ENCODE assay signal across 8 mouse cellular contexts in genomic region chr10:14703830-14704420, GRCm38 (mm10). TPM values are rescaled to one million over a fixed set of nuclear protein-coding genes. Genes with fewer than 3 reads are reported as not detected.
DNase-seq lines count a peak whose midpoint lies in the region; ATAC-seq and TF ChIP-seq lines count a peak whose summit lies in the region.

No protein-coding gene starts in this region.

- H3K27me3 ChIP-seq in erythroblast, embryonic 14.5 days (ENCODE audit: control insufficient read depth), result no peaks in the 10 kb centered on the region
- no peaks in the 10 kb centered on the region for H3K27me3 ChIP-seq in neural tube, embryonic 11.5 days (ENCODE audit: control insufficient read depth, insufficient read depth, low read length)
- no peaks in the 10 kb centered on the region for H3K27me3 ChIP-seq in liver, embryonic 12.5 days (replicated peaks)
- H3K27me3 ChIP-seq in stomach, postnatal 0 days (ENCODE audit: control insufficient read depth, insufficient read depth, low read length), result no peaks in the 10 kb centered on the region

- H3K4me1 ChIP-seq in erythroblast, embryonic 14.5 days (ENCODE audit: control insufficient read depth), result peaks cover 14% of the 10 kb centered on the region
- peaks cover 4% of the 10 kb centered on the region; the same call in 1 of the 2 replicates for H3K4me1 ChIP-seq in neural tube, embryonic 11.5 days (ENCODE audit: control insufficient read depth, insufficient read depth, low read length)
- peaks cover 15% of the 10 kb centered on the region for H3K4me1 ChIP-seq in liver, embryonic 12.5 days
- peaks cover 6% of the 10 kb centered on the region; the same call in 1 of the 2 replicates for H3K4me1 ChIP-seq in stomach, postnatal 0 days (replicated peaks; ENCODE audit: control insufficient read depth, insufficient read depth)

- H3K9ac ChIP-seq in neural tube, embryonic 11.5 days (ENCODE audit: low read length), result peak overlapping the region; percentile 87
- peak overlapping the region; percentile 83; the same call in 1 of the 2 replicates for H3K9ac ChIP-seq in liver, embryonic 12.5 days
- no peak overlapping the region; the same call in 1 of the 2 replicates for H3K9ac ChIP-seq in stomach, postnatal 0 days (ENCODE audit: low read length)

- ATAC-seq in erythroblast, adult 5-6 weeks (replicated peaks; ENCODE audit: low FRiP score, poor library complexity, severe bottlenecking), result no peak
- ATAC-seq in neural tube, embryonic 11.5 days (ENCODE audit: insufficient read depth, low FRiP score, low TSS enrichment), result peak; percentile 54
- no peak for ATAC-seq in liver, embryonic 12.5 days
- ATAC-seq in stomach, postnatal 0 days (ENCODE audit: low FRiP score, low TSS enrichment), result no peak

- no peak for DNase-seq in neural tube, embryonic 11.5 days (ENCODE audit: low spot score)
- no peak for DNase-seq in neural tube, embryonic 10.5 days (ENCODE audit: extremely low spot score, low spot score)
- no peak for DNase-seq in stomach, postnatal 0 days (ENCODE audit: low spot score)
- no peak for DNase-seq in gastrocnemius, postnatal 10 days
- no peak for DNase-seq in frontal cortex, postnatal 14 days (ENCODE audit: low spot score in 2 of 2)

- TF ChIP-seq CTCF in stomach, postnatal 0 days (IDR thresholded peaks at IDR 0.05; ENCODE audit: low read depth), result no peak

- peak overlapping the region; percentile 58 for H3K4me2 ChIP-seq in neural tube, embryonic 11.5 days (ENCODE audit: low read depth)
- peak overlapping the region; percentile 72 for H3K4me2 ChIP-seq in liver, embryonic 12.5 days
- H3K4me2 ChIP-seq in stomach, postnatal 0 days (replicated peaks; ENCODE audit: low read depth), result peak overlapping the region; percentile 58

- H3K36me3 ChIP-seq in erythroblast, embryonic 14.5 days (ENCODE audit: control insufficient read depth), result no peaks in the 10 kb centered on the region; the same call in none of the 2 replicates
- H3K36me3 ChIP-seq in neural tube, embryonic 11.5 days (ENCODE audit: control insufficient read depth, insufficient read depth, low read length), result no peaks in the 10 kb centered on the region
- no peaks in the 10 kb centered on the region; the same call in 1 of the 2 replicates for H3K36me3 ChIP-seq in liver, embryonic 12.5 days
- H3K36me3 ChIP-seq in stomach, postnatal 0 days (ENCODE audit: control insufficient read depth, insufficient read depth, low read length), result no peaks in the 10 kb centered on the region

- no peaks in the 10 kb centered on the region for H3K9me3 ChIP-seq in erythroblast, embryonic 14.5 days (ENCODE audit: control insufficient read depth, low read length)
- no peaks in the 10 kb centered on the region for H3K9me3 ChIP-seq in neural tube, embryonic 11.5 days (ENCODE audit: control insufficient read depth, low read length)
- no peaks in the 10 kb centered on the region for H3K9me3 ChIP-seq in liver, embryonic 12.5 days (replicated peaks)
- H3K9me3 ChIP-seq in stomach, postnatal 0 days (ENCODE audit: control insufficient read depth, low read length), result no peaks in the 10 kb centered on the region

- TF ChIP-seq EP300 in stomach, postnatal 0 days (optimal IDR thresholded peaks at IDR 0.05), result no peak

- H3K27ac ChIP-seq in neural tube, embryonic 11.5 days (ENCODE audit: low read depth, low read length), result peak overlapping the region; percentile 24
- H3K27ac ChIP-seq in liver, embryonic 12.5 days, result no peak overlapping the region
- H3K27ac ChIP-seq in stomach, postnatal 0 days (replicated peaks), result no peak overlapping the region

- WGBS in neural tube, embryonic 11.5 days, result 47% methylated on average over 4 of the region's 4 CpGs
- 60% methylated on average over 4 of the region's 4 CpGs for WGBS in liver, embryonic 12.5 days (ENCODE audit: insufficient replicate concordance)
- 60% methylated on average over 4 of the region's 4 CpGs for whole genome bisulfite sequencing in stomach, postnatal 0 days

- H3K4me3 ChIP-seq in erythroblast, embryonic 14.5 days (replicated peaks), result peak overlapping the region; percentile 94
- H3K4me3 ChIP-seq in neural tube, embryonic 11.5 days (ENCODE audit: low read depth, low read length), result peak overlapping the region; percentile 79
- H3K4me3 ChIP-seq in liver, embryonic 12.5 days, result peak overlapping the region; percentile 93
- H3K4me3 ChIP-seq in stomach, postnatal 0 days (ENCODE audit: low read depth, low read length), result peak overlapping the region; percentile 94; the same call in 1 of the 2 replicates

RNA-seq across cellular contexts. Expression of gene Vta1, which starts 1.4 kb away (rescaled TPM):
- polyA plus RNA-seq in erythroblast, embryonic 14.5 days (2012), result 0.91 and 0.92 TPM in 2 replicates
- total RNA-seq in erythroblast, adult 5-6 weeks (2015; ENCODE audit: low replicate concordance), result 25.3 and 32.1 TPM in 2 replicates
- total RNA-seq in erythroblast, adult 5-6 weeks (2017; ENCODE audit: low replicate concordance), result 20.6 and 29.3 TPM in 2 replicates
- 212 and 214 TPM in 2 replicates for polyA plus RNA-seq in neural tube, embryonic 11.5 days (2014; fragmentation: Nextera tagmentation; extraction: Ambion mirVana)
- polyA plus RNA-seq in liver, embryonic 12.5 days (2016; fragmentation: Nextera tagmentation; extraction: Ambion mirVana), result 54.0 and 58.9 TPM in 2 replicates
- 87.5 and 95.8 TPM in 2 replicates for polyA plus RNA-seq in stomach, postnatal 0 days (2015; fragmentation: Nextera tagmentation; extraction: Ambion mirVana)
- total RNA-seq in gastrocnemius, postnatal 10 days (2021), result 10 to 100 TPM; 33.1 to 36.3 TPM

RNA-seq across cellular contexts. Expression of gene Nmbr, which starts 1.5 kb away (rescaled TPM):
- polyA plus RNA-seq in erythroblast, embryonic 14.5 days (2012), result not detected in 2 replicates
- total RNA-seq in erythroblast, adult 5-6 weeks (2015; ENCODE audit: low replicate concordance), result not detected in 2 replicates
- total RNA-seq in erythroblast, adult 5-6 weeks (2017; ENCODE audit: low replicate concordance), result 0.60 and 3.1 TPM in 2 replicates
- polyA plus RNA-seq in neural tube, embryonic 11.5 days (2014; fragmentation: Nextera tagmentation; extraction: Ambion mirVana), result 0.52 and 1.3 TPM in 2 replicates
- not detected in 2 replicates for polyA plus RNA-seq in liver, embryonic 12.5 days (2016; fragmentation: Nextera tagmentation; extraction: Ambion mirVana)
- 0.07 and 0.23 TPM in 2 replicates for polyA plus RNA-seq in stomach, postnatal 0 days (2015; fragmentation: Nextera tagmentation; extraction: Ambion mirVana)
- under 1 TPM in 1 of 2 experiments, not detected in 1; 0.14 TPM for total RNA-seq in gastrocnemius, postnatal 10 days (2021)

RNA-seq across cellular contexts. Expression of gene Gje1, which starts 14.1 kb away (rescaled TPM):
- not detected in 2 replicates for polyA plus RNA-seq in erythroblast, embryonic 14.5 days (2012)
- not detected in 2 replicates for total RNA-seq in erythroblast, adult 5-6 weeks (2015; ENCODE audit: low replicate concordance)
- not detected in 2 replicates for total RNA-seq in erythroblast, adult 5-6 weeks (2017; ENCODE audit: low replicate concordance)
- not detected in 2 replicates for polyA plus RNA-seq in neural tube, embryonic 11.5 days (2014; fragmentation: Nextera tagmentation; extraction: Ambion mirVana)
- not detected in 2 replicates for polyA plus RNA-seq in liver, embryonic 12.5 days (2016; fragmentation: Nextera tagmentation; extraction: Ambion mirVana)
- not detected in 2 replicates for polyA plus RNA-seq in stomach, postnatal 0 days (2015; fragmentation: Nextera tagmentation; extraction: Ambion mirVana)
- not detected for total RNA-seq in gastrocnemius, postnatal 10 days (2021)

Comparison
In these comparisons a context has a peak if more than half of its experiments do, and no peak if none do; other contexts are left out.
1. RNA of gene Vta1, which starts 1.4 kb away (polyA plus RNA-seq): 212 to 214 TPM in neural tube, embryonic 11.5 days, 87.5 to 95.8 TPM in stomach, postnatal 0 days and 54.0 to 58.9 TPM in liver, embryonic 12.5 days; 0.91 to 0.92 TPM in erythroblast, embryonic 14.5 days; every median in the first group is over 10 times any median in the second.
2. Peak in every context shown above with its lines, with median percentiles within 50 percentile points of each other: H3K4me3 ChIP-seq and H3K4me2 ChIP-seq.